Mouse (Mus musculus): ENCODE measurements at regions not wholly inside any gene's neighbourhood (a gene's known extent, or its start where the extent isn't known, plus 50 kb on each side); places are given as distances from the start of the nearest gene placed in this dataset.

GRCm38 (mm10) chr13:99739420-99739819 is 161.5 kb downstream of the Cartpt start:
- H3K4me1 ChIP-seq (replicated peaks; ENCODE audit: insufficient read depth, low read length) = no peaks in the 10 kb centered on the region
- H3K9ac ChIP-seq (ENCODE audit: low read depth, low read length) = no peak overlapping the region
- TF ChIP-seq CTCF (IDR thresholded peaks at IDR 0.05; ENCODE audit: low read depth) = no peak
- H3K4me3 ChIP-seq (replicated peaks; ENCODE audit: low read depth, low read length) = no peak overlapping the region
- H3K4me2 ChIP-seq (ENCODE audit: low read length) = no peak overlapping the region
- no peak for DNase-seq (ENCODE audit: low spot score)
- no peak overlapping the region for H3K27ac ChIP-seq
- H3K36me3 ChIP-seq (ENCODE audit: insufficient read depth, low read length) = no peaks in the 10 kb centered on the region
- no peaks in the 10 kb centered on the region for H3K9me3 ChIP-seq (replicated peaks; ENCODE audit: low read length)
- no peaks in the 10 kb centered on the region for H3K27me3 ChIP-seq (ENCODE audit: insufficient read depth, low read length)
- WGBS = 56% methylated on average over 1 of the region's 1 CpGs
- ATAC-seq (replicated peaks; ENCODE audit: low FRiP score, low read depth) = no peak

GRCm38 (mm10) chr13:99737271-99737670 is 163.6 kb downstream of the Cartpt start:
- H3K9ac ChIP-seq (ENCODE audit: low read depth, low read length) = no peak overlapping the region
- TF ChIP-seq CTCF (IDR thresholded peaks at IDR 0.05; ENCODE audit: low read depth) = no peak
- no peaks in the 10 kb centered on the region for H3K27me3 ChIP-seq (ENCODE audit: insufficient read depth, low read length)
- DNase-seq (ENCODE audit: low spot score) (no peak), ATAC-seq (replicated peaks; ENCODE audit: low FRiP score, low read depth) (no peak)
- no peak overlapping the region for H3K4me3 ChIP-seq (replicated peaks; ENCODE audit: low read depth, low read length)
- no peak overlapping the region for H3K27ac ChIP-seq
- H3K4me2 ChIP-seq (ENCODE audit: low read length) = no peak overlapping the region
- no peaks in the 10 kb centered on the region for H3K4me1 ChIP-seq (replicated peaks; ENCODE audit: insufficient read depth, low read length)
- 76% methylated on average over 3 of the region's 3 CpGs for WGBS
- H3K9me3 ChIP-seq (replicated peaks; ENCODE audit: low read length) = no peaks in the 10 kb centered on the region
- no peaks in the 10 kb centered on the region for H3K36me3 ChIP-seq (ENCODE audit: insufficient read depth, low read length)

GRCm38 (mm10) chr13:99729145-99729544 is 171.7 kb downstream of the Cartpt start:
- Histone ChIP-seq H3K4me3 (replicated peaks; ENCODE audit: low read depth, low read length) (no peak overlapping the region), H3K27ac (no peak overlapping the region), H3K9ac (ENCODE audit: low read depth, low read length) (no peak overlapping the region), H3K27me3 (ENCODE audit: insufficient read depth, low read length) (no peaks in the 10 kb centered on the region), H3K4me2 (ENCODE audit: low read length) (no peak overlapping the region), H3K4me1 (replicated peaks; ENCODE audit: insufficient read depth, low read length) (0 out of 2 replicates have a peak, but pooled peaks cover 7% of the 10 kb centered on the region), H3K36me3 (ENCODE audit: insufficient read depth, low read length) (no peaks in the 10 kb centered on the region), H3K9me3 (replicated peaks; ENCODE audit: low read length) (no peaks in the 10 kb centered on the region)
- TF ChIP-seq CTCF (IDR thresholded peaks at IDR 0.05; ENCODE audit: low read depth) = no peak
- 7% methylated on average over 5 of the region's 5 CpGs for WGBS
- DNase-seq (ENCODE audit: low spot score) (peak; percentile 86), ATAC-seq (replicated peaks; ENCODE audit: low FRiP score, low read depth) (peak; percentile 65)

- 52% methylated on average over 7 of the region's 7 CpGs for WGBS
- no peak for TF ChIP-seq CTCF (IDR thresholded peaks at IDR 0.05; ENCODE audit: low read depth)
Measured at GRCm38 (mm10) chr13:99724245-99724644, 176.6 kb downstream of the Cartpt start.

GRCm38 (mm10) chr13:99723237-99723981 is 177.5 kb downstream of the Cartpt start:
- H3K27ac ChIP-seq = no peak overlapping the region
- WGBS = 71% methylated on average over 5 of the region's 5 CpGs
- no peaks in the 10 kb centered on the region for H3K4me1 ChIP-seq (replicated peaks; ENCODE audit: insufficient read depth, low read length)
- H3K4me2 ChIP-seq (ENCODE audit: low read length) = no peak overlapping the region
- no peaks in the 10 kb centered on the region for H3K27me3 ChIP-seq (ENCODE audit: insufficient read depth, low read length)
- ATAC-seq (replicated peaks; ENCODE audit: low FRiP score, low read depth) (no peak), DNase-seq (ENCODE audit: low spot score) (no peak)
- H3K9me3 ChIP-seq (replicated peaks; ENCODE audit: low read length) = no peaks in the 10 kb centered on the region
- TF ChIP-seq CTCF (IDR thresholded peaks at IDR 0.05; ENCODE audit: low read depth) = no peak
- H3K4me3 ChIP-seq (replicated peaks; ENCODE audit: low read depth, low read length) = no peak overlapping the region
- no peaks in the 10 kb centered on the region for H3K36me3 ChIP-seq (ENCODE audit: insufficient read depth, low read length)
- no peak overlapping the region for H3K9ac ChIP-seq (ENCODE audit: low read depth, low read length)

More at GRCm38 (mm10) chr13:99724245-99724644, 176.6 kb downstream of the Cartpt start:
- no peak overlapping the region for H3K4me2 ChIP-seq (ENCODE audit: low read length)
- no peaks in the 10 kb centered on the region for H3K9me3 ChIP-seq (replicated peaks; ENCODE audit: low read length)
- no peak overlapping the region for H3K4me3 ChIP-seq (replicated peaks; ENCODE audit: low read depth, low read length)
- no peak overlapping the region for H3K9ac ChIP-seq (ENCODE audit: low read depth, low read length)
- no peak for ATAC-seq (replicated peaks; ENCODE audit: low FRiP score, low read depth)
- DNase-seq (ENCODE audit: low spot score) = no peak
- H3K4me1 ChIP-seq (replicated peaks; ENCODE audit: insufficient read depth, low read length) = 0 out of 2 replicates have a peak, but pooled peaks cover 6% of the 10 kb centered on the region
- H3K27ac ChIP-seq = no peak overlapping the region
- H3K27me3 ChIP-seq (ENCODE audit: insufficient read depth, low read length) = no peaks in the 10 kb centered on the region
- H3K36me3 ChIP-seq (ENCODE audit: insufficient read depth, low read length) = no peaks in the 10 kb centered on the region

- TF ChIP-seq CTCF (IDR thresholded peaks at IDR 0.05; ENCODE audit: low read depth) = no peak
- H3K9ac ChIP-seq (ENCODE audit: low read depth, low read length) = no peak overlapping the region
- WGBS = 41% methylated on average over 3 of the region's 3 CpGs
- H3K9me3 ChIP-seq (replicated peaks; ENCODE audit: low read length) = no peaks in the 10 kb centered on the region
- ATAC-seq (replicated peaks; ENCODE audit: low FRiP score, low read depth) (no peak), DNase-seq (ENCODE audit: low spot score) (no peak)
- H3K4me1 ChIP-seq (replicated peaks; ENCODE audit: insufficient read depth, low read length) = no peaks in the 10 kb centered on the region
- H3K27me3 ChIP-seq (ENCODE audit: insufficient read depth, low read length) = no peaks in the 10 kb centered on the region
- H3K27ac ChIP-seq = no peak overlapping the region
- no peak overlapping the region for H3K4me2 ChIP-seq (ENCODE audit: low read length)
- no peak overlapping the region for H3K4me3 ChIP-seq (replicated peaks; ENCODE audit: low read depth, low read length)
- H3K36me3 ChIP-seq (ENCODE audit: insufficient read depth, low read length) = no peaks in the 10 kb centered on the region
Measured at GRCm38 (mm10) chr13:99720566-99720965, 180.3 kb downstream of the Cartpt start.

- DNase-seq (ENCODE audit: low spot score) (peak; percentile 5), ATAC-seq (replicated peaks; ENCODE audit: low FRiP score, low read depth) (no peak)
- Histone ChIP-seq H3K27ac (no peak overlapping the region), H3K4me2 (ENCODE audit: low read length) (no peak overlapping the region), H3K36me3 (ENCODE audit: insufficient read depth, low read length) (no peaks in the 10 kb centered on the region), H3K27me3 (ENCODE audit: insufficient read depth, low read length) (no peaks in the 10 kb centered on the region), H3K9ac (ENCODE audit: low read depth, low read length) (no peak overlapping the region), H3K4me1 (replicated peaks; ENCODE audit: insufficient read depth, low read length) (no peaks in the 10 kb centered on the region), H3K9me3 (replicated peaks; ENCODE audit: low read length) (no peaks in the 10 kb centered on the region), H3K4me3 (replicated peaks; ENCODE audit: low read depth, low read length) (no peak overlapping the region)
- no peak for TF ChIP-seq CTCF (IDR thresholded peaks at IDR 0.05; ENCODE audit: low read depth)
- WGBS = 33% methylated on average over 3 of the region's 3 CpGs
Measured at GRCm38 (mm10) chr13:99696559-99696890, 180.2 kb upstream of the Map1b start.

Measured in kidney, postnatal 0 days (tissue).